Mouse (Mus musculus): ENCODE measurements around the gene Tiam2.

Gene Tiam2

GRCm38 (mm10) chr17:3452571-3453311 lies 126.4 kb downstream of the Tiam2 start:
- DNase-seq (ENCODE audit: low spot score): no peak

GRCm38 (mm10) chr17:3453946-3454345 lies 127.6 kb downstream of the Tiam2 start:
- peak; percentile 32 for DNase-seq (ENCODE audit: low spot score)

GRCm38 (mm10) chr17:3454850-3455249 lies 128.5 kb downstream of the Tiam2 start:
- no peak for DNase-seq (ENCODE audit: low spot score)

- no peak for DNase-seq (ENCODE audit: low spot score)
Observed at GRCm38 (mm10) chr17:3457914-3458681, 131.7 kb downstream of the Tiam2 start.

- no peak for DNase-seq (ENCODE audit: low spot score)
Observed at GRCm38 (mm10) chr17:3465861-3466260, 139.5 kb downstream of the Tiam2 start.

GRCm38 (mm10) chr17:3466681-3467080 lies 140.3 kb downstream of the Tiam2 start:
- no peak for DNase-seq (ENCODE audit: low spot score)

GRCm38 (mm10) chr17:3467636-3468324 lies 141.4 kb downstream of the Tiam2 start:
- no peak for DNase-seq (ENCODE audit: low spot score)

GRCm38 (mm10) chr17:3472018-3472417 lies 145.6 kb downstream of the Tiam2 start:
- no peak for DNase-seq (ENCODE audit: low spot score)

GRCm38 (mm10) chr17:3476546-3476945 lies 150.2 kb downstream of the Tiam2 start:
- no peak for DNase-seq (ENCODE audit: low spot score)

- no peak for DNase-seq (ENCODE audit: low spot score)
Observed at GRCm38 (mm10) chr17:3481576-3482575, 155.5 kb downstream of the Tiam2 start.

- DNase-seq (ENCODE audit: low spot score): no peak
Observed at GRCm38 (mm10) chr17:3483091-3483490, 156.7 kb downstream of the Tiam2 start.

- DNase-seq (ENCODE audit: low spot score): no peak
Observed at GRCm38 (mm10) chr17:3485851-3486250, 159.5 kb downstream of the Tiam2 start.

- DNase-seq (ENCODE audit: low spot score): no peak
Observed at GRCm38 (mm10) chr17:3487211-3487610, 160.8 kb downstream of the Tiam2 start.

- no peak for DNase-seq (ENCODE audit: low spot score)
Observed at GRCm38 (mm10) chr17:3487721-3488601, 161.6 kb downstream of the Tiam2 start.

- DNase-seq (ENCODE audit: low spot score): no peak
Observed at GRCm38 (mm10) chr17:3490216-3490895, 164.0 kb downstream of the Tiam2 start.

GRCm38 (mm10) chr17:3491065-3491464 lies 164.7 kb downstream of the Tiam2 start:
- no peak for DNase-seq (ENCODE audit: low spot score)

GRCm38 (mm10) chr17:3491667-3492066 lies 165.3 kb downstream of the Tiam2 start:
- DNase-seq (ENCODE audit: low spot score): no peak

GRCm38 (mm10) chr17:3495576-3495975 lies 169.2 kb downstream of the Tiam2 start:
- DNase-seq (ENCODE audit: low spot score): no peak

- DNase-seq (ENCODE audit: low spot score): no peak
Observed at GRCm38 (mm10) chr17:3496080-3496479, 169.7 kb downstream of the Tiam2 start.

GRCm38 (mm10) chr17:3498086-3498485 lies 171.7 kb downstream of the Tiam2 start:
- peak; percentile 78 for DNase-seq (ENCODE audit: low spot score)
